Mouse (Mus musculus) cerebellum, postnatal 10 days (tissue): ENCODE data around the gene Sbpl.
"Not testable (repeated sequence)": the region's sequence is repeated elsewhere in the genome, so short reads cannot be mapped to it uniquely, and the experiment has no call there.

Source experiments
- DNase-seq, 2 experiments: peaks; one replicate each; pipeline ENCODE4 v3.0.0; 2021; ENCODE audit warnings: mixed read lengths in 2 of 2

Sbpl gene

GRCm38 (mm10) chr17:23960084-23960738 is 5.1 kb upstream of the Sbpl start:
- peak; percentile 87 to 92 for DNase-seq

DNA sequence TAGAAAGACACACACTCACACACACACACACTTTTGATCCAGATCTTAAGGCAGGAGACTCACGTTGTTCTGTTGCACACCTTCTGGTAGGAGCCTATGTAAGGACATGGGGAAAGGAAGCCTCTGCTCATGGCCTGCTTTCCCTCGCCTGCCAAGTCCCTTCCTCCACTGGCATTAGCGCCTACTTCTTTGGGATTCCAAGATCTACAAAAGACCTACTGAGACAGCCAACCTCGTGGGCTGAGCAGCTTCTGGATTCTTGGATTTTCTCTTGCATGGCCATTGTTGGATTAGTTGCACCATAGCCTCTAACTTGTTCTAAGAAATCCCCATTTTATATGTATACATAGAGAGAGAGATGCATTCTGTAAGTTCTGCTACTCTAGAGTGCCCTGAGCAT is 4.2 kb downstream of the Sbpl start:
- not testable (repeated sequence) for DNase-seq

GRCm38 (mm10) chr17:23949068-23949467 is 6.0 kb downstream of the Sbpl start:
- no peak for DNase-seq

- not testable (repeated sequence) for DNase-seq
Observed at GRCm38 (mm10) chr17:23947486-23947885, 7.6 kb downstream of the Sbpl start.

GRCm38 (mm10) chr17:23941372-23941771 is 13.7 kb downstream of the Sbpl start, which contains the start of gene Sbp:
Gene Sbp (plus strand): TSS chr17:23941672.
- DNase-seq = no peak

DNA sequence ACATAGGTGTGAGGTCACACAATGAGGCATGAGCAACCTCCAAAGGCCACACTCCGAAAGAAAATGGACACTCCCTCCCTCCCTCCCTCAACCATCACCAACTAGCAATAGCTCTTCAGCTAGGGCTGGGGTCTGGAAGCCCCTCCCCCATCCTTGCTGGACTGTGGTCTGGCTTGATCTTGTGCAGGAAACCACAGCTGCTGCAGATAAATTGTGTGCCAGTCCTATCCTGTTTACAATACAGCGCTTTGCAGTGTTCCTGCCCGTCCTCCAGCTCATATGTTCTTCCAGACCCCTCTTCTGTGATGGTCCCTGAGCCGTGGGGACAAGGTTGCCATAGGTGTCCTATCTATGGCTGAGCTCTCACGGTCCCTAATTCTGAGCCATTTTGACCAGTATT is 23.9 kb downstream of the Sbpl start:
- DNase-seq = no peak

GRCm38 (mm10) chr17:23925090-23925493 is 30.0 kb downstream of the Sbpl start:
- peak; percentile 86 to 88 for DNase-seq

GRCm38 (mm10) chr17:23924531-23925007 is 30.5 kb downstream of the Sbpl start:
- peak; percentile 91 to 93 for DNase-seq

GRCm38 (mm10) chr17:23917158-23917557 is 37.9 kb downstream of the Sbpl start, which contains the start of gene Dcpp3:
Gene Dcpp3 (plus strand): TSS chr17:23917458.
- not testable (repeated sequence) for DNase-seq
